Mouse (Mus musculus): ENCODE results near the gene Gm10972. TPM values are rescaled to one million over a fixed set of nuclear protein-coding genes. Genes with fewer than 3 reads are reported as not detected.
"Not testable (repeated sequence)": the region's sequence is repeated elsewhere in the genome, so short reads cannot be mapped to it uniquely, and the experiment has no call there.

Gene Gm10972
- total RNA-seq (2021): not detected

- not testable (repeated sequence) for DNase-seq
Observed at GRCm38 (mm10) chr3:94642495-94643162, at the start of gene Gm10972. Gene Gm10972 (plus strand): TSS chr3:94643112.

- no peak for DNase-seq
Observed at GRCm38 (mm10) chr3:94595871-94596287, 47.0 kb upstream of the Gm10972 start.

GRCm38 (mm10) chr3:94597224-94597779 is 45.6 kb upstream of the Gm10972 start:
- DNase-seq: no peak

GRCm38 (mm10) chr3:94601959-94602358 is 41.0 kb upstream of the Gm10972 start:
- DNase-seq: no peak

- no peak for DNase-seq
Observed at GRCm38 (mm10) chr3:94609621-94610020, 33.3 kb upstream of the Gm10972 start.

- DNase-seq: no peak
Observed at GRCm38 (mm10) chr3:94610581-94610980, 32.3 kb upstream of the Gm10972 start.

- peak in 1 of 2 experiments; percentile 21 for DNase-seq
Observed at GRCm38 (mm10) chr3:94611343-94611742, 31.6 kb upstream of the Gm10972 start.

GRCm38 (mm10) chr3:94611834-94612233 is 31.1 kb upstream of the Gm10972 start:
- no peak for DNase-seq

- no peak for DNase-seq
Observed at GRCm38 (mm10) chr3:94612274-94612673, 30.6 kb upstream of the Gm10972 start.

GRCm38 (mm10) chr3:94613258-94613878 is 29.5 kb upstream of the Gm10972 start:
- no peak for DNase-seq

GRCm38 (mm10) chr3:94616717-94617116 is 26.2 kb upstream of the Gm10972 start:
- no peak for DNase-seq

- no peak for DNase-seq
Observed at GRCm38 (mm10) chr3:94621740-94622507, 21.0 kb upstream of the Gm10972 start.

- no peak for DNase-seq
Observed at GRCm38 (mm10) chr3:94622550-94622949, 20.4 kb upstream of the Gm10972 start.

GRCm38 (mm10) chr3:94624281-94624680 is 18.6 kb upstream of the Gm10972 start:
- no peak for DNase-seq

GRCm38 (mm10) chr3:94628712-94629111 is 14.2 kb upstream of the Gm10972 start:
- no peak for DNase-seq

- DNase-seq: no peak
Observed at GRCm38 (mm10) chr3:94629876-94630275, 13.0 kb upstream of the Gm10972 start.

GRCm38 (mm10) chr3:94648755-94649590 is 6.1 kb downstream of the Gm10972 start:
- no peak for DNase-seq

- no peak for DNase-seq
Observed at GRCm38 (mm10) chr3:94650409-94650808, 7.5 kb downstream of the Gm10972 start.

- not testable (repeated sequence) for DNase-seq
Observed at GRCm38 (mm10) chr3:94653967-94654366, 11.1 kb downstream of the Gm10972 start.

GRCm38 (mm10) chr3:94657852-94658739 is 15.2 kb downstream of the Gm10972 start:
- DNase-seq: not testable (repeated sequence)

GRCm38 (mm10) chr3:94658740-94659095 is 15.8 kb downstream of the Gm10972 start, which contains the start of gene Tuft1:
Gene Tuft1 (minus strand): TSS chr3:94658872.
- DNase-seq: peak; percentile 40 to 50

Data from layer of hippocampus, postnatal 36 days (tissue).